Mouse (Mus musculus) midbrain, embryonic 10.5 days (tissue): ENCODE measurements around the gene Psmd9. TPM values are rescaled to one million over a fixed set of nuclear protein-coding genes. Genes with fewer than 3 reads are reported as not detected.
"Not testable (repeated sequence)": the region's sequence is repeated elsewhere in the genome, so short reads cannot be mapped to it uniquely, and the experiment has no call there.

Experiments
- DNase-seq: peaks from one replicate; pipeline ENCODE4 v3.0.0-alpha.2; 2017; ENCODE audit warnings: low spot score
- H3K27ac ChIP-seq: fragments of 300-500 bp; sonication (generic); replicated peaks from 2 replicates; pipeline ENCODE4 v1.5.1; 2016; ENCODE audit warnings: mild to moderate bottlenecking
- H3K27me3 ChIP-seq: fragments of 300-500 bp; sonication (generic); 2 replicates; pipeline ENCODE4 v1.6.1; 2016; ENCODE audit warnings: low read depth, mild to moderate bottlenecking; ENCODE audit not compliant: poor library complexity, severe bottlenecking
- H3K36me3 ChIP-seq: fragments of 300-500 bp; sonication (generic); 2 replicates; pipeline ENCODE4 v1.6.1; 2016; ENCODE audit warnings: mild to moderate bottlenecking, moderate library complexity
- H3K4me1 ChIP-seq: fragments of 300-500 bp; sonication (generic); 2 replicates; pipeline ENCODE4 v1.6.1; 2016
- H3K4me3 ChIP-seq: fragments of 300-500 bp; sonication (generic); 2 replicates; pipeline ENCODE4 v1.5.1; 2016; ENCODE audit warnings: mild to moderate bottlenecking, moderate library complexity
- H3K9me3 ChIP-seq: fragments of 300-500 bp; sonication (generic); replicated peaks from 2 replicates; pipeline ENCODE4 v1.6.1; 2016; ENCODE audit warnings: mild to moderate bottlenecking
- WGBS: fragments of 180-500 bp; shearing (Covaris S2); methylation state at CpG from one replicate; pipeline ENCODE4 v1.1.7; 2016; 5-methylcytosine and 5-hydroxymethylcytosine counted together
- polyA plus RNA-seq: library from polyadenylated mRNA; unstranded; fragments of >200 nt; fragmentation: Nextera tagmentation; extraction: Ambion mirVana; gene quantifications from 2 replicates; pipeline ENCODE4 v1.2.1, GENCODE M21; 2016

Gene Psmd9
- polyA plus RNA-seq, 1 experiment from 2014 or later: 78.5 TPM

GRCm38 (mm10) chr5:123192606-123193150 is 23.5 kb downstream of the Psmd9 start:
- no peak for DNase-seq
- 58% methylated on average over 9 of the region's 9 CpGs for WGBS
- Histone ChIP-seq H3K4me1 (peaks cover 4% of the 10 kb centered on the region), H3K9me3 (no peaks in the 10 kb centered on the region), H3K27me3 (no peaks in the 10 kb centered on the region), H3K27ac (no peak overlapping the region), H3K36me3 (no peaks in the 10 kb centered on the region), H3K4me3 (no peak overlapping the region)

DNA sequence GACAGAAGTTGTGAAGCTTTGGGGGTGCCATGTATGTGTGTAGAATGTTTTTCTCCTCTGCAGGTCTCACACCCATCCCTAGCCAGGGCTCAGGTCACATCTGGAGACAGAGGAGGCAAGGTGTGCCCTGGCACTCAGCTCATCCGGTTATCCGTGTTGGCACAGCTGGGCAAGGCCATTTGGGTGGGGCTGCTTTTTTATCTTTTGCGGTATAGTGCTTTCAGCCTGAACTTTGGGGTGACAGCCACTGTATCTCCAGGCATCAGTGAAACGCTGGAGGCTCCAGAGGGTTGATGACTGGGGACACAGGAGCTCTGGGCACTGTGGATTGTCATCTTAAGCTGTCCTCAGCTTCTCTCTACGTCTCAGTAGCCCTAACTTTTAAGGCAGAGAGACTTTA is 24.2 kb downstream of the Psmd9 start:
- no peaks in the 10 kb centered on the region for H3K36me3 ChIP-seq
- H3K27me3 ChIP-seq: no peaks in the 10 kb centered on the region
- no peaks in the 10 kb centered on the region for H3K9me3 ChIP-seq
- no peak for DNase-seq
- peaks cover 4% of the 10 kb centered on the region for H3K4me1 ChIP-seq
- H3K27ac ChIP-seq: no peak overlapping the region
- no peak overlapping the region for H3K4me3 ChIP-seq
- WGBS: 85% methylated on average over 5 of the region's 5 CpGs

DNA sequence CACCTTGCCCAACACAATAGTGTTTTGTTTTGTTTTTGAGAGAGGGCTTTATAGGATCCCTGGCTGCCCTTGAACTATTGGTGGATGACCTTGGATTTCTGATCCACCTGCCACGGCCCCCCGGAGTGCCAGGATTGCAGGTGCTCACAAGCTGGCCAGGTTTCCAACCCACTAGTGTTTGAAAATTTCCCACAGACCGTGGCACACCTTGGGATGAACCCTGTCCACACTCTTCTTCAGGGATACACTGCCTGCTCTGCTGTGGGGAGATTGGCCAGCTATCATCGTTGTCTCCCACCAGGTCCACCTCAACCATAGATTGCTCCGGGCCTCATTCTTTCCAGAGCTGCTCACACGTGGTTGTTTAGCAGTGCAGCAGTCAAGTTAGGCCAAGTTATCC is 25.6 kb downstream of the Psmd9 start:
- WGBS: 93% methylated on average over 6 of the region's 6 CpGs
- no peaks in the 10 kb centered on the region for H3K27me3 ChIP-seq
- DNase-seq: no peak
- H3K36me3 ChIP-seq: no peaks in the 10 kb centered on the region
- H3K27ac ChIP-seq: no peak overlapping the region
- H3K4me3 ChIP-seq: no peak overlapping the region
- peaks cover 4% of the 10 kb centered on the region for H3K4me1 ChIP-seq
- no peaks in the 10 kb centered on the region for H3K9me3 ChIP-seq

- Histone ChIP-seq H3K4me1 (peaks cover 4% of the 10 kb centered on the region), H3K27me3 (no peaks in the 10 kb centered on the region), H3K27ac (no peak overlapping the region), H3K9me3 (no peaks in the 10 kb centered on the region), H3K4me3 (no peak overlapping the region), H3K36me3 (no peaks in the 10 kb centered on the region)
- DNase-seq: no peak
- WGBS: 91% methylated on average over 16 of the region's 16 CpGs
Measured at GRCm38 (mm10) chr5:123195500-123196000, 26.3 kb downstream of the Psmd9 start.

DNA sequence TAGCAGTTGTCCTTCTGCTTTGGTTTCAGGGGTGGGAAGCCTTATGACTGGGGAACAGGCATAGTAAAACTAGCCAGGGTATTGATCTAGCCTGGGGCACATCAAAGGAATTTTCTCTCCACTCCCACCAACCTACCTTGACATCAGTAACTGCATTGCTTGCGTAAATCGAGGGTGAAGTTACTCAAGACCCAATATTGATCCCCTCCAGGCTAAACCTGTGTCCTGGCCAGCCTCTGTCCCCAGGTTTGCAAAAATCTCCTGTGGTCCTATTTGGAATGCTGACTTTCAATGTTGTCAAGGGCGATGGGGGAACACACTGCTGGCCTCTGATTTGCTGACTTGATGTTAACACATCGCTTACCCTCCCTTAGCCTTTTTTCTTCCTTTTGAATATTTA is 27.5 kb downstream of the Psmd9 start:
- WGBS: 82% methylated on average over 4 of the region's 4 CpGs
- Histone ChIP-seq H3K4me1 (peaks cover 4% of the 10 kb centered on the region), H3K27me3 (no peaks in the 10 kb centered on the region), H3K9me3 (no peaks in the 10 kb centered on the region), H3K36me3 (no peaks in the 10 kb centered on the region), H3K27ac (no peak overlapping the region), H3K4me3 (no peak overlapping the region)
- DNase-seq: no peak

DNA sequence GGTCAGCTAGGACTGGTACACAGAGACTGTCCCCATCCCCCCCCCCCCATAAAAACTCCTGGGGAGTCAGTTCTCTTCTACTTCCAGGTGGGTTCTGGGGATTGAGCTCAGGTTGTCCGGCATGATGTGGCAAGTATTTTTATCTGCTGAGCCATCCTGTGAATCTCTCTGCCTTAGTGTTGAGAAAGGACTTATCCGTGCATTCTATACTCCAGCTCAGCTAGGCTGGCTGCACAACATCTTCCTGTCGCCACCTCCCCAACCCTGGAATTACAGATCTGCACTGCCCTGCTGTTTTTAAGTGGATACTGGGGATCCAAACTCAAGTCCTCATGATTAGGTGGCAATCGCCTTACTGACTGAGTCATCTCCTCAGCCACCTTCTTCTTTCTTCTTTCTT is 29.3 kb downstream of the Psmd9 start:
- no peak overlapping the region for H3K27ac ChIP-seq
- no peaks in the 10 kb centered on the region for H3K9me3 ChIP-seq
- no peaks in the 10 kb centered on the region for H3K36me3 ChIP-seq
- H3K4me3 ChIP-seq: no peak overlapping the region
- DNase-seq: no peak
- 88% methylated on average over 4 of the region's 4 CpGs for WGBS
- no peaks in the 10 kb centered on the region for H3K4me1 ChIP-seq
- no peaks in the 10 kb centered on the region for H3K27me3 ChIP-seq

- H3K9me3 ChIP-seq, H3K4me1 ChIP-seq, H3K27ac ChIP-seq, H3K36me3 ChIP-seq, H3K27me3 ChIP-seq, DNase-seq, H3K4me3 ChIP-seq: not testable (repeated sequence)
- 90% methylated on average over 6 of the region's 7 CpGs for WGBS
Measured at GRCm38 (mm10) chr5:123200816-123201522, 31.8 kb downstream of the Psmd9 start.

GRCm38 (mm10) chr5:123201523-123201892 is 32.3 kb downstream of the Psmd9 start:
- no peak for DNase-seq
- 86% methylated on average over 7 of the region's 7 CpGs for WGBS

DNA sequence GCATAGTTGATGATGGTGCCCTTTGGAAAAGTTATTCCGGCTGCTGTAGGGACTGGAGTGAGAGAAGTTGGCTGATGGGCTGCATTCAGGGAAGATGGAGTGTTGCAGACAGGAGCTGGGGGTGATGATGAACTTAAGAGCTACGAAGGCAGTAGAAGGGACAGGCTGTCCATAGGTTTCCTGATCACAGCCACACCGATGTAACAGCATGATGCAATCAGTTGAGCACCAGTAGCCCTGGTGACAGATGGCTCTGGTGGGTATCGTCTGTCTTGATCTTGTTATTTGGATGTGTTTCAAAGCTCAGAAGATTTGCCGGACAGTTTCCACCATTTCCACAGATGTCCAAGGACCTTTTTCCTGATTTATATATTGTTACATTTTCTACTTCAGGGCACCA is 32.8 kb downstream of the Psmd9 start:
- H3K4me3 ChIP-seq: no peak overlapping the region
- H3K36me3 ChIP-seq: no peaks in the 10 kb centered on the region
- DNase-seq: no peak
- no peaks in the 10 kb centered on the region for H3K27me3 ChIP-seq
- H3K4me1 ChIP-seq: no peaks in the 10 kb centered on the region
- no peak overlapping the region for H3K27ac ChIP-seq
- WGBS: 86% methylated on average over 5 of the region's 5 CpGs
- H3K9me3 ChIP-seq: 0 out of 2 replicates have a peak, but pooled peaks cover 2% of the 10 kb centered on the region

More at GRCm38 (mm10) chr5:123201523-123201892, 32.3 kb downstream of the Psmd9 start:
- H3K9me3 ChIP-seq: 0 out of 2 replicates have a peak, but pooled peaks cover 2% of the 10 kb centered on the region
- no peak overlapping the region for H3K27ac ChIP-seq
- H3K4me3 ChIP-seq: no peak overlapping the region
- H3K4me1 ChIP-seq: no peaks in the 10 kb centered on the region
- no peaks in the 10 kb centered on the region for H3K27me3 ChIP-seq
- H3K36me3 ChIP-seq: no peaks in the 10 kb centered on the region

DNA sequence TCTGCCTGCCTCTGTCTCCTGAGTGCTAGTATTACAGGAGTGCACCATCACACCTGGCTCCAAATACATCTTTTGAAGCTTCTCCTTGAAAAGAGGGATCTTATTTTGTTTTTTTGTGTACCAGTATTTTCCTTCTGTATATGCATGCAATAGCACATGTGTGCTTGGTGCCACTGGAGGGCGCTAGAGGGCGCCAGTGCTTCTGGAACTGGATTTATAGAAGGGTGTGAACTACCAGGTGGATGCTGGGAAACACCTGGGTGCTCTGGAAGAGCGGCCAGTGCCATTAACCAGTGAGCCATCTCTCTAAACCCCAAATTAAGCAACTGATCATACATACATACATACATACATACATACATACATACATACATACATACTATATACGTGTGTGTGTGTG is 33.6 kb downstream of the Psmd9 start:
- H3K36me3 ChIP-seq, H3K4me3 ChIP-seq, DNase-seq, H3K27me3 ChIP-seq, H3K9me3 ChIP-seq, H3K27ac ChIP-seq, H3K4me1 ChIP-seq: not testable (repeated sequence)
- 42% methylated on average over 4 of the region's 4 CpGs for WGBS

GRCm38 (mm10) chr5:123203591-123203990 is 34.4 kb downstream of the Psmd9 start:
- not testable (repeated sequence) for H3K4me3 ChIP-seq

GRCm38 (mm10) chr5:123222346-123223050 is 53.3 kb downstream of the Psmd9 start:
- not testable (repeated sequence) for H3K4me1 ChIP-seq, H3K27ac ChIP-seq, DNase-seq, H3K36me3 ChIP-seq, H3K27me3 ChIP-seq, H3K4me3 ChIP-seq, H3K9me3 ChIP-seq
- WGBS: 83% methylated on average over 4 of the region's 5 CpGs

More at GRCm38 (mm10) chr5:123203591-123203990, 34.4 kb downstream of the Psmd9 start:
- 90% methylated on average over 7 of the region's 7 CpGs for WGBS
- not testable (repeated sequence) for H3K27me3 ChIP-seq, H3K36me3 ChIP-seq, H3K4me1 ChIP-seq, DNase-seq, H3K9me3 ChIP-seq, H3K27ac ChIP-seq

DNA sequence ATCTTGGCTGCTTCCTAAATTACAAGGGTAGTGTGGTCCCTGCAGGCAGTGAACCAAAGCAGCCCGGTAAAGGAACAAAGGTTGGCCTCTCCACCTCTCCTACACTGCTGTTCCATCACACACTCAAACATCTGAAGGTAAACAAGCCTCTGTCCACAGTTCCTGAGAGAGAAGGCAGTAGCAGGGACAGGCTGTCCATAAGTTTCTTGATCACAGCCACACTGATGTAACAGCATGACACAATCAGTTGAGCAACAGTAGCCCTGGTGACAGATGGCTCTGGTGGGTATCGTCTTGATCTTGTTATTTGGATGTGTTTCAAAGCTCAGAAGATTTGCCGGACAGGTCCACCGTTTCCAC is 53.8 kb downstream of the Psmd9 start:
- H3K4me1 ChIP-seq: no peaks in the 10 kb centered on the region
- H3K4me3 ChIP-seq: no peak overlapping the region
- H3K27me3 ChIP-seq: no peaks in the 10 kb centered on the region
- 86% methylated on average over 4 of the region's 4 CpGs for WGBS
- H3K9me3 ChIP-seq: peaks cover 9% of the 10 kb centered on the region; the same call in 1 of the 2 replicates
- DNase-seq: no peak
- no peak overlapping the region for H3K27ac ChIP-seq
- no peaks in the 10 kb centered on the region for H3K36me3 ChIP-seq
